Mouse (Mus musculus) lung, postnatal 0 days (tissue): ENCODE data around the gene Itga3. TPM values are rescaled to one million over a fixed set of nuclear protein-coding genes. Genes with fewer than 3 reads are reported as not detected.

Experiments
- ATAC-seq: fragments of 200-750 bp; cut with Nextera tagmentation; 2 replicates; pipeline ENCODE4 v1.8.0; 2017; ENCODE audit warnings: moderate library complexity
- DNase-seq: peaks from one replicate; pipeline ENCODE4 v3.0.0-alpha.2; 2016; ENCODE audit warnings: low spot score
- H3K27ac ChIP-seq: fragments of 300-500 bp; sonication (generic); 2 replicates; pipeline ENCODE4 v1.5.1; 2014; ENCODE audit warnings: antibody characterized with exemption, mild to moderate bottlenecking, low read length, mixed read lengths
- H3K27me3 ChIP-seq: fragments of 300-500 bp; sonication (generic); replicated peaks from 2 replicates; pipeline ENCODE4 v1.6.1; 2014; ENCODE audit warnings: low read length, mixed read lengths; ENCODE audit not compliant: insufficient read depth
- H3K36me3 ChIP-seq: fragments of 300-500 bp; sonication (generic); 2 replicates; pipeline ENCODE4 v1.6.1; 2014; ENCODE audit warnings: low read length, mixed read lengths; ENCODE audit not compliant: insufficient read depth
- H3K4me1 ChIP-seq: fragments of 300-500 bp; sonication (generic); 2 replicates; pipeline ENCODE4 v1.6.1; 2014; ENCODE audit warnings: antibody characterized with exemption, low read depth, low read length, mixed read lengths; ENCODE audit not compliant: insufficient read depth
- H3K4me2 ChIP-seq: fragments of 300-500 bp; sonication (generic); replicated peaks from 2 replicates; pipeline ENCODE4 v1.6.1; 2014; ENCODE audit warnings: low read depth, mild to moderate bottlenecking, low read length, moderate library complexity, mixed read lengths
- H3K4me3 ChIP-seq: fragments of 300-500 bp; sonication (generic); 2 replicates; pipeline ENCODE4 v1.5.1; 2014; ENCODE audit warnings: low read depth, low read length
- H3K9ac ChIP-seq: fragments of 300-500 bp; sonication (generic); replicated peaks from 2 replicates; pipeline ENCODE4 v1.6.1; 2014; ENCODE audit warnings: low read depth, mild to moderate bottlenecking
- H3K9me3 ChIP-seq: fragments of 300-500 bp; sonication (generic); 2 replicates; pipeline ENCODE4 v1.6.1; 2016; ENCODE audit warnings: low read length, mixed read lengths
- CTCF ChIP-seq: IDR thresholded peaks from 2 replicates; pipeline ENCODE4 v1.5.1; 2016; ENCODE audit warnings: antibody characterized with exemption, mild to moderate bottlenecking
- EP300 ChIP-seq: IDR thresholded peaks from 2 replicates; pipeline ENCODE4 v1.6.1; 2016; ENCODE audit warnings: antibody characterized with exemption, mild to moderate bottlenecking, control low read depth
- WGBS: fragments of 180-500 bp; shearing (Covaris S2); extraction: QIAGEN DNeasy Blood & Tissue Kit; methylation state at CpG from one replicate; pipeline ENCODE4 v1.1.7; 2014; 5-methylcytosine and 5-hydroxymethylcytosine counted together
- polyA plus RNA-seq: library from polyadenylated mRNA; unstranded; fragments of >200 nt; fragmentation: Nextera tagmentation; extraction: Ambion mirVana; gene quantifications from 2 replicates; pipeline ENCODE4 v1.2.1, GENCODE M21; 2015

Itga3 gene
- polyA plus RNA-seq, 1 experiment from 2014 or later, result 44.3 TPM

GRCm38 (mm10) chr11:95084175-95084574, 7.6 kb upstream of the Itga3 start:
- Histone ChIP-seq H3K9ac (no peak overlapping the region), H3K4me3 (no peak overlapping the region), H3K9me3 (no peaks in the 10 kb centered on the region), H3K27ac (no peak overlapping the region), H3K36me3 (no peaks in the 10 kb centered on the region), H3K27me3 (no peaks in the 10 kb centered on the region), H3K4me1 (peaks cover 28% of the 10 kb centered on the region), H3K4me2 (no peak overlapping the region)
- TF ChIP-seq EP300, result no peak
- ATAC-seq, result no peak
- WGBS, result 32% methylated on average over 4 of the region's 4 CpGs
- no peak for DNase-seq

GRCm38 (mm10) chr11:95082896-95083295, 6.3 kb upstream of the Itga3 start:
- H3K4me3 ChIP-seq, result no peak overlapping the region
- 78% methylated on average over 7 of the region's 7 CpGs for WGBS
- no peaks in the 10 kb centered on the region for H3K36me3 ChIP-seq
- no peak overlapping the region for H3K4me2 ChIP-seq
- no peak overlapping the region for H3K27ac ChIP-seq
- H3K9me3 ChIP-seq, result no peaks in the 10 kb centered on the region
- H3K27me3 ChIP-seq, result no peaks in the 10 kb centered on the region
- no peak overlapping the region for H3K9ac ChIP-seq
- no peak for DNase-seq
- ATAC-seq, result no peak
- no peak for TF ChIP-seq CTCF
- H3K4me1 ChIP-seq, result peaks cover 35% of the 10 kb centered on the region; the same call in 1 of the 2 replicates

- H3K9ac ChIP-seq, result no peak overlapping the region
- peaks cover 24% of the 10 kb centered on the region; the same call in 1 of the 2 replicates for H3K4me1 ChIP-seq
- TF ChIP-seq CTCF (no peak), EP300 (no peak)
- H3K36me3 ChIP-seq, result no peaks in the 10 kb centered on the region
- no peak overlapping the region for H3K4me2 ChIP-seq
- DNase-seq, result no peak
- H3K4me3 ChIP-seq, result no peak overlapping the region
- 71% methylated on average over 6 of the region's 6 CpGs for WGBS
- H3K9me3 ChIP-seq, result no peaks in the 10 kb centered on the region
- H3K27ac ChIP-seq, result peak overlapping the region; percentile 75; the same call in 1 of the 2 replicates
- no peak for ATAC-seq
- H3K27me3 ChIP-seq, result no peaks in the 10 kb centered on the region
These were observed 4.2 kb upstream of the Itga3 start for GRCm38 (mm10) chr11:95080783-95081182.

DNA sequence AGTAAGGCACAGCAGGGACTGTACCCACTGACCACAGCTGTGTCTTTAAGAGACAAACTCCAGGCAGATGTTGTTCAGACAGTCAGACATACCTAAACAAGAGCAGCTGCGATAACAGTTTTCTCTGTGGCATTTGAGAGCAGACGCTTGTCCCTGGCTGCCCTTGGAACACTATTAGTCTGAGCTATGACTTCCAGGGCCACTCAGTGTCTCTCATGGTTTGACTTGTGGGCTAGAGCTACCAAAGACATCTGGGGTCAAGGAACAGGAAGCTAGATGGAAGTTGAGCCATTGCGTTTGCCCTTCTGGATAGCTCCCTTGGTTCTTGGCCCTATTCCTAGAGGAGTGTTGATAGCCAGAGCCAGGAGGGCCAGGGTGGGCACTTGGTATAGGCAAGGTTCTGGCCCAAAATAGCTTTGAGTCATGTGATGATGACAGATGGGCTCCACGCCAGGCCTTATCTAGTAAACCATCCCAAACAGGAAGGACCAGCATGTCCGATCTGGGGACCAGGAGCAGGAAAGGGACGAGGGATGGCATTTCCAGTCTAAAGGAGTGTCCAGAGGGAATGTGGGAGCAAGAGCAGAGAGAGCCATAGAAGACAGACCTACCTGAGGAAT, 2.8 kb upstream of the Itga3 start:
- Histone ChIP-seq H3K9me3 (no peaks in the 10 kb centered on the region), H3K27me3 (no peaks in the 10 kb centered on the region), H3K4me1 (peaks cover 34% of the 10 kb centered on the region; the same call in 1 of the 2 replicates), H3K36me3 (no peaks in the 10 kb centered on the region), H3K4me3 (no peak overlapping the region), H3K27ac (peak overlapping the region; percentile 75), H3K9ac (no peak overlapping the region), H3K4me2 (no peak overlapping the region)
- TF ChIP-seq CTCF (no peak), EP300 (peak; percentile 98)
- ATAC-seq (peak; percentile 31), DNase-seq (peak; percentile 65)
- WGBS, result 38% methylated on average over 6 of the region's 6 CpGs

- TF ChIP-seq EP300 (no peak), CTCF (no peak)
- H3K27ac ChIP-seq, result peak overlapping the region; percentile 75
- no peaks in the 10 kb centered on the region for H3K9me3 ChIP-seq
- no peaks in the 10 kb centered on the region for H3K27me3 ChIP-seq
- ATAC-seq (no peak), DNase-seq (no peak)
- peaks cover 43% of the 10 kb centered on the region; the same call in 1 of the 2 replicates for H3K4me1 ChIP-seq
- peak overlapping the region; percentile 83 for H3K4me2 ChIP-seq
- H3K9ac ChIP-seq, result no peak overlapping the region
- no peaks in the 10 kb centered on the region for H3K36me3 ChIP-seq
- no peak overlapping the region for H3K4me3 ChIP-seq
- 45% methylated on average over 7 of the region's 7 CpGs for WGBS
These were observed 1.4 kb upstream of the Itga3 start for GRCm38 (mm10) chr11:95077956-95078355.

GRCm38 (mm10) chr11:95076041-95076535, 513 bp downstream of the Itga3 start:
- Histone ChIP-seq H3K36me3 (no peaks in the 10 kb centered on the region), H3K27me3 (no peaks in the 10 kb centered on the region), H3K4me2 (peak overlapping the region; percentile 83), H3K4me1 (peaks cover 59% of the 10 kb centered on the region), H3K9ac (peak overlapping the region; percentile 74), H3K27ac (peak overlapping the region; percentile 92), H3K9me3 (no peaks in the 10 kb centered on the region), H3K4me3 (peak overlapping the region; percentile 63)
- DNase-seq, result peak; percentile 43
- 2% methylated on average over 42 of the region's 42 CpGs for WGBS
- ATAC-seq, result peak; percentile 23
- TF ChIP-seq CTCF (peak; percentile 52), EP300 (no peak)
